Mouse (Mus musculus) mature B cell (primary cell): Measurements from ENCODE around the gene Magt1.
"Not testable (repeated sequence)": the region's sequence is repeated elsewhere in the genome, so short reads cannot be mapped to it uniquely, and the experiment has no call there.

ENCODE experiments used
- in situ Hi-C: fragments of 300-500 bp; cut with MboI; formaldehyde crosslinking; loops from 2 replicates; pipeline ENCODE4 v1.14.3; 2019

The Magt1 gene

DNA sequence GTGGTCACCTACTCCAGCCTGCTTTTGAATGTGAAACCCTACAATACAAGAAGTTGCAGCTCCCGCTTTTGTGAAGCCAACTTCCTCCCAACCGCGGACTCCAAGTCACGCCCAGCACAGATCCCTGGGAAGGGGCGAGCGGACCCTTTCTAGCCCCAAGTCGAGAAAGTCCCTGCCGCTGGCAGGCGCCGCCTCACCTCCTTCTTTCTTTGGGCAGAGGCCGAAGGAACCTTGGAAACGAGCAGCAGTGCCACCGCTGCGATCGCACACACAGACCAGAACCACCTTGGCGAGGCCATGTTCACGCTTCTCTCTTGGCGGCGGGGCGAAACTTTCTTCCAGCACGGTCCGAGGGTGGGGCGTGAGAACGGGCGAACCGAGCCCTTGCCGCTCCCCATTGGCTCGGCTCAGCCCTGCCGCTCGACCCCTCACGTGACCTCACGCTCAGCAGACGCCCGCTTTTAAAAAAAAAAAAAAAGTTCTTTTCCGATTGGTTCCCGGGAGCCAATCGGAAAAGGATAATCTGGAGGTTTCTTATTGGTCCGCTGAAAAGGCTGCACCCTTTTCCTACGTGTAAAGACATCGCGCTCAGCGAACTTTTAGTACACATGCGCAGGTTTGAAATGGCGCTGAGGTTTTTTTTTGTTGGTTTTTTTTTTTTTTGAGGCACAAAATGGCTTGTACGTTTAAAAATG is at the start of gene Magt1:
TSS of gene Magt1 (minus strand) at position 442 of the 695 bp plus-strand sequence.
- in situ Hi-C loops = loop anchor here (10.0 kb wide), 1 partner anchor 87 kb away; the partner anchor contains the start of gene Atrx

DNA sequence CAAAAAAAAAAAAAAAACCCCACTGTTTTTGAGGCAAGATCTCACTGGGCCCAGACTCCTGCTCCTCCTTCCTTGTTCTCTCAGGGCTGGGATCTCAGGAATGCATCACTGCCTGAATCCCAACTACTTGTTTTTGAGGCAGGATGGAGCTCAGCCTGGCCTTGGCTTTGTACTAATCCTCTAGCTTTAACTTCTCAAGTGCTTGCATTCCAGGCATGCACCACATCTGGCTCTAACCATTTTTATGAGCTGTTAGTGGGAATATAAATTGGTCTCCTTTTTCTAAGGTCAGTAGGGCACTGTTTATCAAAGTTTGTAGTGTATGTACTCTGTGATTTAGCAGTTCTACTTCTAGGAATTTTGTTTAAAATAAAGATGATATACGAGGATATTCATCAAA is 36.5 kb upstream of the Magt1 start:
- in situ Hi-C loops = no loop called here

DNA sequence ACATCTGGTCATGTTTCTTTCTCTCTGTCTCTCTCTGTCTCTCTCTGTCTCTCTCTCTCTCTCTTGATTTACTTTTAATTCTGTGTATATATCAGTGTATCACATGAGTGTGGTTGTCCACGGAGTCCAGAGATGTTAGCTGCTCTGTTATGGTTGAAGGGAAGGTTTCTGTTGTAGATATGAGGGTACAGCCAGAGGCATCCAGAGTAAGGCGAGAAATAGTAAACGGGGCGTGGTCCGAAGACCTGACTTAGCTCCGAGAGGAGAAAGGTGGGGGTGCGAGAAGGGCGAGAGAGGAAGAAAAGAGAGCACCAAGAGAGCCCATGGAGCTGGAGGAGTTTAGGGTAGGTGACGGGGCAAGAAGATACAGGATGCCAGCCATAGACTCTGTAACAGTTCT is 34.2 kb upstream of the Magt1 start:
- in situ Hi-C loops = no loop called here

DNA sequence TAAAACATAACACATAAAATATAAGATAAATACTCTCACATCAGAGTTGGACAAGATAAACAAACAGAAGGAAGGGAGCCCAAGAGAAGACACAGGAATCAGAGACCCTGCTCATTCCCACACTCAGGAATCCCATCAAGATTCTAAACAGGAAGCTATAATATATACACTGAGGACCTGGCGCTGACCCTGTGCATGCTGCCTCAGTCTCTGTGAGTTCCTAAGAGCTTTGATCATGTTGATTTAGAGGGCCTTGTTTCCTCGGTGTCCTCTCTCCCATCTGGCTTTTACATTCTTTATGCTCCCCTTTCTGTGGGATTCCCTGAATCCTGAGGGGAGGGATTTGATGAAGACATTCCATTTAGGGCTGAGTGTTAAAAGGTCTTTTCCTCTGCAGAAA is 33.7 kb upstream of the Magt1 start:
- in situ Hi-C loops = no loop called here

DNA sequence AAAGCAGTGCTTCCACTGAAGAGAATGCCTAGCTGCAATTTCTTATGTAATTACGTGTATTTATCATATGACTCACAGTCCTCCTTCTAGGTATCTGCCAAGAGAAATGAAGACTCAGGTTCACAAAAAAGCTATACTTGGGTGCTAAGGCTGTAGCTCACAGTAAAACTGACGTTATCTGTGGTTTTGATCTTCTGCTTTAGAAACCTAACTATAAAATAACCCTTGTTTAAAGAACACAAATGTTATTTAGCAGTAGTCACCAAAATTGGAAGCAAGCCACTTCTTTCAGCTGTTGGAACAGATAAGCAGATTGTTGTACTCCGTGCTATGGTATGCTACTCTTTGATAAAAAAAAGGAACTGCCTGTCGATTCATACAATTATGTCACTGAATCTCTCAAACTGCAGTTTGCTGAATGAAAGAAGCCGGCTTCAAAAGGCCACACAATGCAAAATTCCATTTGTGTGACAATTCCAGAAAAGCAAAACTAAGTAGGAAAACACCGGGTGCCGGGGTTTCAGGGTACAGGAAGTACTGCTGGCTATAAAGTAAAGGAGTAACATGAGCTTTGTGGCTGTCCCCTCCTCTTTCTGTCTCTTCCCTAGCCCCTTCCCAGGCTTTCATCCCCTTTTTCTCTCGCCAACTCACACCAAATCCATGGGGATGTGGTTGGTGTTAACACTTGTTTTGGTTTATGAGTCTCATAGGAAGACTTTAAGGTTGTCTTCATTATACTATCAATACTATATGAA is 32.3 kb upstream of the Magt1 start:
- in situ Hi-C loops = no loop called here

DNA sequence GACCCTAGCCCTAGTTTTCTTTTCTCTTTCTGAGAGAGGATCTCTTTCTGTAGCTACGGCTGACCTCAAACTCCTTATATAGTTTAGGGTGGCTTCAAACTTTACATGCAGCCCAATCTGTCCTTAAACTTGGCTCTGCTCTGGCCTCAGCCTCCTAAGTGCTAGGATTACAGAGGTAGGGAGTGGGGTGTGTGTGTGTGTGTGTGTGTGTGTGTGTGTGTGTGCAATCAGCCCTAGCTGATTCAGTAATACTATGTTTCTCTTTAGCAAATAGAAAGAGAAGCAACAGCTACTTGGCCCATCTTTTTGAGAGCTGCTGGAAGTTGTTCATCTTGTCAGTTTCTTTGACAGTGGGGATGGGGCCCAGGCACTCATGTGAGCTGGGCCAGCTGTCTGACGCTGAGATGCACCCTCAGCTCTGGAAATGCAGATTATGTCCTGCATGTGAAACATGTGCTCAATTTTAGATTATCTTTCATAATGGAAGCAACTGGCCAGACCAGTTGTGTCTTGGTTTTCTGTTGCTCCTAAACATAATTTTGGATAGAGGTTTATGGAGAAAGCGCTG is 25.6 kb upstream of the Magt1 start:
- in situ Hi-C loops = no loop called here

DNA sequence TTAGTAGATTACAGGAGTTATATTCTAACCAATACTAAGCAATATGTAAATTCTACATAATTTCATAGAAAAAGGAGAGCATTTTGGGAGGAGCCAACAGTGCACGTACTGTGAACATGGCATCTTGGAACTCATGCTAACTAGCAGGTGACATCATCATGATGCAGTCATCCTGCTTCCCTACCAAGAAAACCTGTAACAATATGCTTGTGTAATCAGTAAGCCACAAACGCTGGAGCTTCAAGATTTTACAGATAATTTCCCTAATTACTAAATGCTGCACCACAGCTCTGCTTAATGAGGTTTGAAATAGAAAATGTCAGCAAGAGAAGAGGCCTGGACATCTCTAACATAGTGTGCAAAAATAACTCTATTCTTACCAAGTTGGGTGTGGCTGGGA is 24.0 kb upstream of the Magt1 start:
- in situ Hi-C loops = no loop called here

DNA sequence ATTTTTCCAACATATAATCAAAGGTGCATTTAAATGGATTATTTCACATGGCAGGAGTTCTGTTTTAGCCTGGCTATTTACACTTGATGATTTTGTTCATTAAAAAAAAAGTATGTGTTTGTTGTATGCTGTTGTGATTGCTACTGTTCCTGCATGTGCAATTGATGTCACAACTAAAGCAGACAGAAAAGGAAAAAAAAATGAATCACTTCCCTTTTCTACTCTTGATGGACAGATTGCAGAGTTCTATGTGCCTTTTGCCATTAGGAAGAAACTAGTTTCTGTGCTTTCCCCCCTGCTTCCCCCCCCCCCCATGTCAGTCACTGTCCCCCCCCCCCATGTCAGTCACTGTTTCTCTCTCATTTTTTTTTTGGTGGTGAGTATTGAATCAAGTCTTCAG is 19.4 kb upstream of the Magt1 start:
- in situ Hi-C loops = no loop called here

DNA sequence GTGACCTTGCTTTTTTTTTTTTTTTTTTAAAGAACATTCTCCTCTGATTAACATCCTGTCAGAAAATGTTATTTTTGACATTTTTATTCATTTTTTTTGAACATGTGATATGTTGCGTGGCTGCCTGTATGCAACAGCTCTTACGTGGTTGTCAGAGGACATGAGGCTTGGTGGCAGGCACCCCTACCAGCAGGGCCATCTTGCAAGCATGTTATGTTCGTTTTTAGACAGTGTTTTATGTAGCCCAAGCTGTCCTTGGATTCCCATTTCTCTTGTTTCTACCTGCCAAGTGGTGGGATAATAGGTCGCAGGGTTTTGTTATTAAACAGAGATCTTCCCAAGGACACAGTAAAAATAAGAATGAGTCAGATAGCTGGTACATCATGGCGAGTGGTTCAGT is 18.5 kb upstream of the Magt1 start:
- in situ Hi-C loops = no loop called here

DNA sequence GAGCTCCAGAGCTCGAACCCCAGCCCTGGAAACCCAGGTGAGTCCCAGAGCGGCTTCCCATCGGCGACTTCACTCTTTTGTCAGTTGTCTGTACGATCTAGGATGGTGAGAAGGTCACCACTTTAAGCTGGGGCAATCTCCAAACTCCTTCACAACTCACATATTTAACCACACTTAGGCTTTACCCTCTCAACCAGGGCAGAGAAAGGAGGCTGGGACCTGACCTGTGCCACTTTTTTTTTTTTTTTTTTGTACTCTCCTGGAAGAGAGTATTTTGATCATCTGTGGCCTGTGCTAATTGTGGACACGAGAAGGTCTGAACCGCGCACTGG is 15.6 kb upstream of the Magt1 start:
- in situ Hi-C loops = loop anchor here (10.0 kb wide), 1 partner anchor 147 kb away; no protein-coding TSS in a partner anchor

DNA sequence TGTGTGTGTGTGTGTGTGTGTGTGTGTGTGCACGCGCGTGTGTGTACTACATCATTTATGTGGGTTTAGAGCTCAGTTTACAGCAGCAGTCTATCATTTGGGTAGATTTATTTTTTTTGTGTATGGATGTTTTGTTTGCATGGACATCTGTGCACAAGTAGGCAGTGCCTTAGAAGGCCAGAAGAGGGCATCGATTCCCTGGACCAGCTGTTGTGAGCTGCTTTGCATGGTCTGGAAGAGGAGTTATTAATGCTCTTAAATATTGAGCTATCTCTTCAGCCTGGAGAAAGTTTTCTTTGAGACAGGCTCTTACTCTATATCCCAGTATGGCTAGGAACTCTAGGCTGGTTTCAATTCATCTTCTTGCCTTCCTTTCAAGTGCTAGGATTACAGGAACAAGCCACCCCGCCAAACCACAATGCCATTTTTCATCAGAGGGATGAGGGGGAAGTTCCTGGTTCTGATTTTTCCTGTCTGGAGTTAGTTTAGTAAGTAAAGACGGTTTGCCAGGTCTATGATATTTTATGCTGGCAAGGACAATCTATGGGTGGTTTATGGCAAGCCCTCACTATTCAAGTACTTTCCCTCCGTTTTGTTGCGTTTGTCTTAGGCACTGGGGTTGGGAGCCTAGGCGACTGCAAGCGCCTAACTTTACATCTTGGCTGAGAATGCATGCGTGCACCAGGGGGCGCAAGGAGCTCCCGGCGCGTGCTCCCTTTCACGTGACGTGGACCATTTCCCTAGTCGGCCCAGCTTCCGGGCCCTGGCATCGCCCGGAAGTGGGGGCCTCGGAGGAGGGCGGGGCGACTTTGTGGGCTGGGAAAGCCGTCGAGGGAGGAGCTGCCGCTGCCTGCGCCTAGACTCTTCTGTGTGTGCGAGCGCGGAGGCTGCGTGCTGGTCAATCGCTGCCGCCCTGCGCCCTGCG is 15.0 kb upstream of the Magt1 start, which contains the start of gene Atp7a:
TSS of gene Atp7a (plus strand) at position 859 of the 925 bp plus-strand sequence.
- in situ Hi-C loops = loop anchor here (10.0 kb wide), 1 partner anchor 148 kb away; no protein-coding TSS in a partner anchor

DNA sequence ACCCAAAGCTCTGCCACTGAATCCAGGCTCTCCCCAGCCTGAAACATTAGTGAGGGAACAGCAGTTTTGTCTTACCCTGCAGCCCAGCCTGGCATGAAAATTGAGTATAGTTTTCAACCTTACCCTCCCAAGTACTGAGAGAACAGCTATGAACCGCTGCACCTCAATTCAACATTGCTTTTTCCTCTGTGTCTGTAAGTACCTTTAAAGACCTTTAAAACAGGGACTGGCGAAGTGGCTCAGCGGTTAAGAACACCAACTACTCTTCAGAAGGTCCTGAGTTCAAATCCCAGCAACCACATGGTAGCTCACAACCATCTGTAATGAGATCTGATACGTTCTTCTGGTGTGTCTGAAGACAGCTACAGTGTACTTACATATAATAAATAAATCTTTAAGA is 5.8 kb upstream of the Magt1 start:
- in situ Hi-C loops = loop anchor here (10.0 kb wide), 1 partner anchor 93 kb away; the partner anchor contains the start of gene Atrx

DNA sequence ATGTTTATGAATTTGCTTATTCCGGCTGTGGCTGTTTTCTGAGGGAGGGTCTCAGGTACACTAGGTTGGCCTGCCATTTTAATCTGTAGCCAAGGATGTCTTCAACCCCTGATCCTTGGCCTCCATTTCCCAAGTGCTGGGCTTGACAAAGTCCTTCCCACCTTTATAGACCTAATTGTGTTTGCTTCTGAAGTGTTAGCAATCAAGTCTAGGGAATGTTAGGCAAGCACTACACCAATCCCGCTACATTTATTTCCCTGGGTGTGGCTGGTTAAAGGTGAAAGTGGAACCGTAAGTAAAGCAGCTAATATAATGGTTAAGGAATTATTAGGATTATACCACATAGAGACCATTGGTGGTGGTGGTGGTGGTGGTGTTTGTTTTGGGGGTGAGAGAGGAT is 5.4 kb upstream of the Magt1 start:
- in situ Hi-C loops = loop anchor here (10.0 kb wide), 1 partner anchor 92 kb away; the partner anchor contains the start of gene Atrx

DNA sequence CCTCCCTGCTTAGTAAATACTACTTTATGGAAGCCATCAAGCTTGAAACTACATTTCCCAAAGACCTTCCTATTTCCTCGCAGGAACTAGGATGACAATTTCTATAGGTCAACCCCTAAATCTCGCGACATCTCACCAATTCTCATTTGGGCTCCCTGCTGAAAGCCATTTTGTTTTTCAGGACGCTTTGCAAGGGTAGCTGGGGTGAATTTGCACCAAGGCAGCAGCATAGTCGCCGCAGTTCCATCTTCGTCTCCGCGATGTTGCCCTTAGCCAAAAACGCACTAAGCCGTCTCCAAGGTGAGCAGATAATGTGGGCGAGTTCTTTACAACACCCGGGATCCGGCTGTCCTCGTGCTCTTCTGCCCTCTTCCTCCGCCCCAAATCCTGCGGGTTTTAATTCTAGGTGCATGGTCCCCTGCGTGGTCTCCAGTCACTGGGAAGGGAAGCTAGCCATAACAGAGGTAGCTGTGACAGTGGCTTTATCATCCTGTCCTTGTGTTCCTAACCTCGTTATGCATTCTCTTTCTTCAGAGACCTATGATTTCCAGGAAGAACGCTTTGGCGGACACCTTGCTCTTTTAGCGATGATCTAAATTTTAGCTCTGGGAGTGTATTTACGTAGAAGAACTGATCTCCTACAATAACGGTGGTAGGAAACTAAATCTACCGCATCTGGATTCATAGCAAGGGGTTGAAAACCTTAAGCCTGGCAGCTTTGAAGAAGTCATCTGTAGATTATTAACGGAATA is 4.0 kb upstream of the Magt1 start, which contains the start of gene Cox7b:
TSS of gene Cox7b (plus strand) at position 130 of the 752 bp plus-strand sequence.
- in situ Hi-C loops = loop anchor here (10.0 kb wide), 1 partner anchor 91 kb away; the partner anchor contains the start of gene Atrx

DNA sequence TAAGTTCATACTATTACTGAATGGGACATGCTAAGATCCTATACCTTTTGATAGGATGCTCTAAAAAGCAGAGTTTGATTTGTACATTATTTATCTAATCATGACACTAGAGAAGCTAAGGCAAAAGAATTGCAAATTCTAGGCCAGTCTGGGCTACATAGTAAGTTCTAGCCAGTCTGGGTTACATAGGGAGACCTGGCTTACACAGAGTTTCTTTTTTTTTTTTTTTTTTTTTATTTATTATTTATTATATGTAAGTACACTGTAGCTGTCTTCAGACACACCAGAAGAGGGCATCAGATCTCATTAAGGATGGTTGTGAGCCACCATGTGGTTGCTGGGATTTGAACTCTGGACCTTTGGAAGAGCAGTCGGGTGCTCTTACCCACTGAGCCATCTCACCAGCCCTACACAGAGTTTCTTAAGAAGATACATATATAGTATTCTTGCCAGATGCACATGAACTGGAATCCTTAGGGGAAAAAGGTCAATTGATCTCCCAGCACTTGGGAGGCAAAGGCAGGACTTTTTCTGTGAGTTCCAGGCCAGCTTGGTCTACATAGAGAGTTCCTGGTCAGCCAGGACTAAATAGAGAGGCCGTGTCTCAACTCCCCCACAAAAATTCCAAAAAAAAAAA is 3.2 kb upstream of the Magt1 start:
- in situ Hi-C loops = loop anchor here (10.0 kb wide), 1 partner anchor 90 kb away; the partner anchor contains the start of gene Atrx

DNA sequence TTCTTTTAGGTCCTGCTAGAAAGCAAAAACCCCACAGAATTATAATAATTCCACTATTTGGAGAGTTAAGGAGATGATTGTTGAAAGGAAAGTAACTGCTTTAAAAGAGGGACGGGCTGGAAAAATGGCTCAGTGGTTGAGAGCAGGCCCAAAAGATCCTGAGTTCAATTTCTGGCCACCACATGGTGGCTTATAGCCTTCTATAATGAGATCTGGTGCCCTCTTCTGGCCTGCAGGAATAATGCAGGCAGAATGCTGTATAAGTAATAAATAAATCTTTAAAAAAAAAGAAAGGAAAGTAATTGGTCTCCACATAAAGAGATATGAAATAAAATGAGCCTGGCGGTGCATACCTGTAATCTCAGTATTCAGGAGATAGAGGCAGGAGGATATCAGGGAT is 1.5 kb upstream of the Magt1 start:
- in situ Hi-C loops = loop anchor here (10.0 kb wide), 1 partner anchor 88 kb away; the partner anchor contains the start of gene Atrx

DNA sequence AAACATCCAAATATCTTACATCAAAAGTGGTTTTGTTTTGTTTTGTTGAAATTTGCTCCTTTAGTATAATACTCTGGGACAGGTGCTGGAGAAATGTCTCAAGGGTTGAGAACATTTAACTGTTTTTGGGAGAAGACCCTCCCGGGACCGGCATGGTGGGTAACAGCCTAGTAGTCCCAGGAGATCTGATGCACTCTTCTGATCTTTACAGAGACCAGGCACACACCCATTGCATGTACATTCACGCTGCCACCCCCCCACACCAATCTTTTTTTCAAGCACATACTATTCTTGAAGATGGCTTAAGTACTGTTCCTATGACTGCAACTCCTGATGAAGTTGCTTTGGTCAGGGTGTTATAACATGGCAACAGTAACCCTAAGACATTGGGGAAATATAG is 853 bp upstream of the Magt1 start:
- in situ Hi-C loops = loop anchor here (10.0 kb wide), 1 partner anchor 88 kb away; the partner anchor contains the start of gene Atrx

DNA sequence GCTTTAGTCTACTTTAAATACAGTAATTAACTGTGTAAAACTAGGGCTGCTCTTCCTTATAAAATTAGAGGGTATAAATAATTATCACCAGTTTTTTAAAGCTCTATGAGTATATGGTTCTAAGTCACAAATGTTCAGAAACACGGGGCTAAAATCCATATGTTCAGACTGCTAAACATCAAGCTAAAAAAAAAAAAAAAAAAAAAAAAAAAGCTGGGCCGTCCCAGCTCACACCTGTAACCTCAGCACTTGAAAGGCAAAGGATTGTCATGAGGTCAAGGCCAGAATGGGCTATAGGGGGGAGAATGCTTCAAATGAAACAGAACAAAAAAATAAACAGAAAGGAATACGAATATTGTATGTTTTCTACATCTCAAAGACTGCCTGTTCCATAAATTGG is 944 bp downstream of the Magt1 start:
- in situ Hi-C loops = loop anchor here (10.0 kb wide), 1 partner anchor 86 kb away; the partner anchor contains the start of gene Atrx

DNA sequence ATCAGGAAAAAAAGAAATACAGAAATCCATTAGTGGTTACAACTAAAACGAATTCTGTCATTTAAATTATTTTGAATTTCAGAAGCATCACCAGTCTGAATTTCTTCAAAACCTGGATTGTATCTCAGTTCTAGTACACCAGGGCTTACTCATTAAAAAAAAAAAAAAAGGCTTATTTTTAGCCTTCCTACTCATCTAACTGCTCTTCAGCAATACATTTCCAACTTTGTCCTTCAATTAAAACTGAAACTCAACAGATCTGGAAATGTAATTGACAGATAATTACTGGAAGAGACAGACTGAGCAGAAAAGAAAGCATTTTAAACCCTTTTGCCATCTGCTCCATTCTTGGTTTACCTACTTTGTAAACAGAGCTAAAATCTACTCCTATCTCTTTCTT is 10.1 kb downstream of the Magt1 start:
- in situ Hi-C loops = no loop called here

DNA sequence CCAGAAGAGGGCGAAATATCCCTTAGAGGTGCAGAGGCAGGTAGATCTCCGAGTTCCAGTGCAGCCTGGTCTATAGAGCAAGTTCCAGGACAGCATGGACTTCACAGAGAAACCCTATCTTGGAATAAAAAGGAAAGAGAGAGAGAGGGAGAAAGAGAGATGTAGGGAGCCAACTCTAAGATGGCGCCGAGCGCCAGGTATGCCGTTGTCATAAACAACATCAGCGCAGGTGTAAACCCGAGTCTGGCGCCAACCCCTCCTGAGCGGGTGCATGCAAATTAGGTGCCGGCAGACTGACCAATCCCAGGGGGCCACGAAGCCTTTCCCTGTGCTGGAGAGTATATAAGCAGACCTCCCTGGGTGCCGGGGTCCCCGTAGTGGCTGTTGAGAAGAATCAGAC is 54.6 kb downstream of the Magt1 start:
- in situ Hi-C loops = not testable (repeated sequence)
